Mouse (Mus musculus) left cerebral cortex, postnatal 25 days (tissue): ENCODE results near the gene Hdac11. TPM values are rescaled to one million over a fixed set of nuclear protein-coding genes. Genes with fewer than 3 reads are reported as not detected.
"Not testable (repeated sequence)": the region's sequence is repeated elsewhere in the genome, so short reads cannot be mapped to it uniquely, and the experiment has no call there.

Experiments
- DNase-seq, 2 experiments: peaks; one replicate each; pipeline ENCODE4 v3.0.0; 2022; ENCODE audit warnings: low spot score in 2 of 2, mixed read lengths in 1 of 2
- intact Hi-C: fragments of 180-260 bp; cut with DNase I; formaldehyde crosslinking; loops from one replicate; pipeline ENCODE4 v1.15.1; 2025
- total RNA-seq, 2 experiments: library from RNA; stranded (reverse); gene quantifications; 2 replicates each; pipeline ENCODE4 v1.2.3; 2021

The Hdac11 gene
- total RNA-seq, 2 experiments from 2014 or later = 158 to 161 TPM

DNA sequence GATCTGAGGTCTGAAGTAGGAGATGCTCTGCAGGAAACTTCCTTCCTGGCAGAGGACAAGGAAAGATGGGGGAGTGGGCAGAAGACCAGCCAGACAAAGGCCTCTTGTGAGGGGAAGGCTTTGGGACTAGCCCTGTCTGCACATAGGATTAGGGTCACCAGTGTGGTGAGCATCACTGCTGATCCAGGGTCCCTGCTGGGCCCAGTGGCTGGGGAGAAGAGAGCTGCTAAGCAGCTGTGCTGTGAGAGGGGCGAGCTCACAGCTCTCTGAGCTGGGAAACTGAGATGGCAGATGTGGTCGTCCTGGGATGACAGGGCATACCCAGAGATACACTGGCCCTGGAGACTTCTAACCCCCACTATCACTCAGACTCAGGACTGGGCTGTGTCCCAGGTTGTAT is 35.0 kb downstream of the Hdac11 start:
- DNase-seq = no peak
- intact Hi-C loops = no loop called here

DNA sequence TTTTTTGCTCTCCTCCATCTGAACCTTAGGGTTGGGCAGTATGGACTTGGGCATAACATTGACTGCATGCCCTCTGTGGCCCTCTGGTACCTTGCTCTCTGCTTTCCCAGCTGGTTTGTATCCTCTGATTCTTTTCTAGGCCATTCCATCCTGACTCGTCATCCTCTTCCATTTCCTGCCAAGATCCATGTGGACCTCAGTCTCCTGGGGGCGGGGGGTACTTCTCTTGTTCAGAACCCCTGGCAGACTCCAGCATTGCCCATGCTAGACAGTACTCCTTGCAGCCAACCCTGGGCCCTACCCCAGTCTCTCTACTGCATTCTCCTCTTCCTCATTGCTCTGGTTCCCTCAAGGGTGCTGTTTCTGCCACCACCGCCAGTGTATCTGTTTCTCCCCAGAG is 36.0 kb downstream of the Hdac11 start:
- intact Hi-C loops = no loop called here
- no peak for DNase-seq

DNA sequence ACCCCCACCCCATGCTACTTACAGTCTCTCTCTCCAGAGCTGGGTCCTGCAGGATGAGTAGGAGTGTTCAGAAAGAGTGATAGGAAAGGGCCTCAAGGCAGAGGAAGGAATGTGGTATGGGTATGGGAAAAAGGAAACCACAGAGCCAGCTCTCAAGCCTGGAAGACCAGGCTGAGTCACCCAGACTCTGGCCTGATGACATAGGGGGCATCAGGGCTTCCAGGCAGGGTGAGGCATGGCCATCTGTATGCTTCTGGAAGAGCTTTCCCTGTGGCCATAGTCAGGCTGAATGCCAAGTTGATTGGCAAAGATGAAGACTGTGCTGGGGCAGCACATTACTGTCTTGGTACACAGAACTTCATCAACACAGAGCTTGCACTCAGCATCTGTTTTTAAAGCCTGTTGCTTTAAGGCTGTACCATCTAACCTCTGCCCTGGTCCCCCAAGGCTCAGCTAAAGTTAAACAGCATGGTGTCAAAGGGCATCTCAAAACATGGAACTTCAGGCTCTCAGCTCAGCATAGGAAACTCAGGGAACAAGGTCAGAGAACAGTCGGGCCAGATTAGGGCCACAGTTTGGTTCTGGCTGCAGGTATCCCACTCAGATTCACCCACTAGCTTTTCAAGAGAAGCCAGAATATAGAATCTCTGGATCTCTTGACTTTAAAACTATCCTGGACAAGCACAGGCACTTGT is 36.5 kb downstream of the Hdac11 start:
- DNase-seq = no peak
- intact Hi-C loops = no loop called here

DNA sequence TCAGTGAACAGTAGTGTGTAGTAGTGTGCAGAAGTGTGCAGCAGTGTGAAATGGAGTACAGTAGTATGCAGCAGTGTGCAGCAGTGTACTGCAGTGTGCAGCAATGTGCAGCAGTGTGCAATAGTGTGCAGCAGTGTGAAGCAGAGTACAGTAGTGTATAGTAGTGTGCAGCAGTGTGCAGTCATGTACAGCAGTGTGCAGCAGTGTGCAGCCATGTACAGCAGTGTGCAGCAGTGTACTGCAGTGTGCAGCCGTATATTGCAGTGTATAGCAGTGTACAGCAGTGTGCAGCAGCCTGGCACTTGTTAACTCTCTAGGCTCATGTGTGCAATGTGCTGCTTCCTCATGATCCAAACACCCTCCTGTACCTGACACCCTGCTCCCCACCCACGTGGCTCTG is 42.0 kb downstream of the Hdac11 start:
- DNase-seq = no peak
- intact Hi-C loops = no loop called here

DNA sequence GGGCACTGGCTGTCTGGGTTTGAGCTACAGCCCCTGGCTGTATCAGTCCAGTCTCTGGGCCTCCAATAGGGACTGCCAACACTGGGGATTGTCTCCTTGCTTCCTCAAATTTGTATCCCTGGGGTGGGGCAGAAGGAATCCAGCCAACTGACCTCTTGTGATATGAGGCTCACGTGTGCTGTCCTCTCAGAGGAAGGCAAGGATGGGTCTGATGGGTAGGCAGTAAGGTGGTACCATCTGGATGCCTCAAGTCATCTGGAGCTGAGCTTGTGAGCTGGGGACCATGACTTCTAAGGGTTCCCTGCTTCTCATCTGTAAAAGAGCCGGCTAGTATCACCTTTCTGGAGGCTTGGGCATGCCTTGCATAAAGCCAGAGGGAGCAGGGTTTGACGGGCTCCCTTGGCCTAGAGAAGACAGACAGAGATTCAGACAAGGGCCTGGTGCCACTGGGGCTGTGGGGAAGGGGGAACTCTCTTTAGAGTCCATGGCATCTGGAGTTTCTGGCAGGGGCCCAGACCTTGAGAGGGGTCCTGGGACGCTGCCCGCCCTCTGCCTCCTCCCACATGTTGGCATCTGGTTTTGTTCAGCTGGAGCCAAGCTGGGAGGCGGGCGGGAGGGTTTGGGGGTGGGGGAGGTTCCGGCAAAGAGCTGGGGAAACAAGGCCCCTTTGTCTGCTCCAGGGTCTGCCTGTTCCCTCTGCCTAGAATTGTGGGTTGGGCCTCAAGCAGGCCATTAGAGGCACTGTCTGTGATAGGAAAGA is 44.1 kb downstream of the Hdac11 start:
- peak; percentile 58 to 68 for DNase-seq
- intact Hi-C loops = no loop called here

DNA sequence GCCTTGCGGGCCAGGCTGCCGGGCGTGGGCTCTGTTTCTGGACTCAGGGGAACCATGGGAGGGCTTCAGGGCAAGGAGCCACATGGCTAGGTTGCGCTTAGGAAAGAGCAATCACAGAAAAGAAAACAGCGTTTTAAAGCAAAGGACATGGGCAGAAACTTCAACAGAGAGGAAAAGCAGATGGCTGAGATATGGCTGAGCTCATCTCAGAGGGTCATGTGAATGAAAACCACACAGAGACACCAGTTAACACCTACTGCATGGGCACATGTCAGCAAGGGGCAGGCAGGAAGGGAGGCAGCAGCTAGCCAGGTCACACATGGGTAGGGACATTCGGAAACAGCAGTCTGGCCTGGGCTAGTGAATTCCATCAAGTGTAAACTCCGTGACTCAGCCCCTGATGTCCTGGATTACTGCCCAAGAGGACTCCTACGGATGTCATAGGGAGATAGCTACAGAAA is 45.4 kb downstream of the Hdac11 start:
- intact Hi-C loops = no loop called here
- DNase-seq = no peak

DNA sequence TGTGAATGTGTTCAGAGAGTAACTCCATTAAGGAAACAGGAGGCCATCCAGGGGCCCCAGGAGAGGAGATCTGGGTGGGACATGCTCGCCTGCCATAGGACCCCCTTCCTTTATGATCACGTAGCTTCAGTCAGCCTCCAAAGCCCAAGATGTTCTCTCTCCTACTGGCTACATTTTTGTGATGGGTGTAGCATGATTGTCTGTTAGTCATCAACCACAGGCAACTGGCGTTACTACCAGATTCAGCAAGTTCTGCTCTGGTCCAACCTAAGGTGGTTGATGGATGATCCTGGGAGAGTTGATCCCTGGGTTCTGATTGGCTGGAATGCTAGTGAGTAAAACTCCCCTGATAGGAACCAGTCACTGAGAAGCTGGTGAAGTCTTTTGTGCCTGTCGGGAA is 46.1 kb downstream of the Hdac11 start:
- DNase-seq = no peak
- intact Hi-C loops = no loop called here

DNA sequence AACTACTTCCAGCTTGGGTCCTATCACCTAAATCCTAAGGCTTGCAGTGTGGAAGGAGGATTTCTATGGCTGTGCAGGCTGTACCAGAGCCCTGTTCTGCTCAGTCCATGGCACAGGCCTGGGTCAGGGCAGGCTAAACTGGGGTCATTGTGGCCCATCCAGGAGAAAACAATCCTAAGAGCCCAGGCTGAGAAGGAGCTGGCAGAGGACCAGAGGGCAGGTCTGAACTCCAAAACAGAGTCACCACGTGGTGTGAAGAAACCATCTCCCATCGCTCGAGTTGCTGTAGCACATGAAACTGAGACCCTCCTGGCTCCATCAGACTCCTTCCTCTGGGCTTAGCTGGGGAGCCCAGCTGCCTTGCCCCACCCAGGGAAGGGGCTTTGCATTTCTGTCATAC is 48.9 kb downstream of the Hdac11 start:
- intact Hi-C loops = no loop called here
- DNase-seq = no peak

DNA sequence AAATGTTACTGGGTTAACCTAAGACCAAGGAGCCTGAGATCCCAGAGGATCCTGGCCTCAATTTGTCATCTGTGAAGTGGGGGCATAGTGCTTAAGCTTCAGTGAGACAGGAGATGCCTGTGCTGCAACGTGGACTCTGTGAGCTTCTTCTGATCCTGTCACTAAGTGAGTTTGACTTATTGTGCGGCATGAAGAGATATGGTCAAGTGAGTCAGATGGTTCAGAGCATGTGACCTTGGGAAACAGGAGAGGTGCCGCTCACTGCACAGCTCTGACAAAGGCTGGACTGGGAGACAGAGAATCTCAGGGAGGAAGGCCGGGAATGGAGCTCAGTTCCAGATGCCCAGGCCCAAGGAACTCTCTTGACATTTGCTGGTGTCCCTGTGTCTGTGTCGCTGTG is 49.3 kb downstream of the Hdac11 start:
- intact Hi-C loops = no loop called here
- no peak for DNase-seq

DNA sequence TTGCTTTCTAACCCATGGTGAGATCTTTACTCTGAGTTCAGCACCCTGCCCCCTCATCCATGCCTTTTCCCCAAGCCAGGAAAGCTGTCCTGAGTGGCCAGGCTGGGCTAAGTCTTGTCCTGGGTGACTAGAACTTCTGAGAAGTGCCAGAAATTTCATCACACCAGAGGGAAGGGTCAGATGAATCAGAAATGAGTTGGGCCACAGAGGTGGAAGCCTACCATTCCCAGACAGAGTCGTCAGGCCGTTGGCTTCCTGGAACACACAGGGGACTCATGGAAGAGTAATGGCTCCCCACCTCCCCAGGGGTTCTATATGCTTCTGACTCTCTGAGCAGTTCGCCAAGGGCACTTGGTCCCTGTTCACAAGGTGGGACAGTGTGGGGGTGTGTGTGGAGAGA is 51.0 kb downstream of the Hdac11 start:
- intact Hi-C loops = no loop called here
- DNase-seq = no peak

DNA sequence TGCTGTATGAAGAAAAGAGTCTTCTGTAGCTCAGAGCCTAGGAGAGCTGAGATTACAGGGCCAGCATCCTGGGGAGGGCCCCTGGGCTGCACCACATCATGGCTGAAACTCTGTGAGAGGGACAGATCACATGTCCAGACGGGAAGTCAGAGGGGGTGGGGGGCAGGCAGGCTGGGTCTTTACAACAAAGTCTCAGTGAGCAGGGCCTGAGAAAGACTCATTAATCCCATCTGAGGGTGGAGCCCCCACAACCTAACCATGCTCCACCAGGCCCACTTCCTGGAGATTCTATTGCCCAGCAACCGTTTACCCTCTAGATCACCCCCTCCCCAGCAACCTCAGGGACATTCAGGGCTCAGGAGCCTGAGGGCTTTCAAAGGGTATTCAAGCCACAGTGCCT is 53.3 kb downstream of the Hdac11 start:
- intact Hi-C loops = no loop called here
- DNase-seq = no peak

DNA sequence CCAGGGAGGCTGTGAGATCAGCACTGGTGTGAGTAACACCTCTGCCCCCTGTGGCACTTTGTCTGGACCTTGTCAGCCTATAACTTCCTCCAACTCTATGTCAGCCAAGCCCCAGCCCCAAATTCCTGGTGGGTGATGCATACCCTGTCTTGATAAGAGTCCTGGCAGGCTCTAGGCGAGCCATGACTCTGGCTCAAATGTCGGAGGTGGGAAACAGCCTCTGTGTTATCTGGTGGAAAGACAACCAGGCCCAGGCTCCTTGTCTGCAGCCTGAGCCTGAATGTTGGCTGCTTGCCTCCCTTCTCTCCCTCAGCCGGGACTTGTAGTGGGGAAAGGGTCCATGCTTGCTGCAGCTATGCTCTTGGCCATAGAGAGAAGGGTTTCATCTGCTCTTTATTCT is 54.4 kb downstream of the Hdac11 start:
- DNase-seq = no peak
- intact Hi-C loops = no loop called here

DNA sequence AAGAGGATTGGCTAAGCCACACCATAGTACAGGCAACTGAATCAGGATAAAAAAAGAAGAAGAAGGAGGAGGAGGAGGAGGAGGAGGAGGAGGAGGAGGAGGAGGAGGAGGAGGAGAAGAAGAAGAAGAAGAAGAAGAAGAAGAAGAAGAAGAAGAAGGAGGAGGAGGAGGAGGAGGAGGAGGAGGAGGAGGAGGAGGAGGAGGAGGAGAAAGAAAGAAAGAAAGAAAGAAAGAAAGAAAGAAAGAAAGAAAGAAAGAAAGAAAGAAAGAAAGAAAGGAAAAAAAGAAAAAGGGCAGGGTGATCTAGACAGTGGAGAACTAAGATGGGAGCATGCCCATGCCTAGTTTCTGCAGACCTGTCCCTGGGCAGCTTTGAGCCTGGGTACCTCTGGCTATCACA is 55.7 kb downstream of the Hdac11 start, which contains the start of gene Fbln2:
Gene Fbln2, plus strand, starts transcription at position 301 of the 400 bp plus-strand sequence.
- intact Hi-C loops, DNase-seq: not testable (repeated sequence)

DNA sequence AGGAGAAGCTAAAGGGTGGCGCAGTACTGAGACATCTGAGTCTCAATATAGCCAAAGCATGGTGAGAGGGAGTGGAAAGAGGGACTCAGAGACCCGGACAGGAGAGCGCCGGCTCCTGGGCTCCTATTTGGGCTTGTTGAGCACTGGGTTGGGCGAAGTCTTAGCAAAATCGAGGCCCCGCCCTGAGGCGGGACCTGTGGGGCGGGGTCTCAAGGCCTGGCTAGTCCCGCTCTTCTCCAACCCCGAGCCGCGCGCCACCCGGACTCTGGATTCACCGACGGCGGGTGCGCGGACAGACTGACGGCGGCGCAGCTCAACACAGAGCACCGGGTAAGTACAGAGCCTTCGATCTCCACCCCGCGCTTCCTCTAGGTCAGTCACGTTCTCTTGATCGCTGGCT is 56.1 kb downstream of the Hdac11 start:
- peak in 1 of 2 experiments; percentile 39 for DNase-seq
- intact Hi-C loops = no loop called here

DNA sequence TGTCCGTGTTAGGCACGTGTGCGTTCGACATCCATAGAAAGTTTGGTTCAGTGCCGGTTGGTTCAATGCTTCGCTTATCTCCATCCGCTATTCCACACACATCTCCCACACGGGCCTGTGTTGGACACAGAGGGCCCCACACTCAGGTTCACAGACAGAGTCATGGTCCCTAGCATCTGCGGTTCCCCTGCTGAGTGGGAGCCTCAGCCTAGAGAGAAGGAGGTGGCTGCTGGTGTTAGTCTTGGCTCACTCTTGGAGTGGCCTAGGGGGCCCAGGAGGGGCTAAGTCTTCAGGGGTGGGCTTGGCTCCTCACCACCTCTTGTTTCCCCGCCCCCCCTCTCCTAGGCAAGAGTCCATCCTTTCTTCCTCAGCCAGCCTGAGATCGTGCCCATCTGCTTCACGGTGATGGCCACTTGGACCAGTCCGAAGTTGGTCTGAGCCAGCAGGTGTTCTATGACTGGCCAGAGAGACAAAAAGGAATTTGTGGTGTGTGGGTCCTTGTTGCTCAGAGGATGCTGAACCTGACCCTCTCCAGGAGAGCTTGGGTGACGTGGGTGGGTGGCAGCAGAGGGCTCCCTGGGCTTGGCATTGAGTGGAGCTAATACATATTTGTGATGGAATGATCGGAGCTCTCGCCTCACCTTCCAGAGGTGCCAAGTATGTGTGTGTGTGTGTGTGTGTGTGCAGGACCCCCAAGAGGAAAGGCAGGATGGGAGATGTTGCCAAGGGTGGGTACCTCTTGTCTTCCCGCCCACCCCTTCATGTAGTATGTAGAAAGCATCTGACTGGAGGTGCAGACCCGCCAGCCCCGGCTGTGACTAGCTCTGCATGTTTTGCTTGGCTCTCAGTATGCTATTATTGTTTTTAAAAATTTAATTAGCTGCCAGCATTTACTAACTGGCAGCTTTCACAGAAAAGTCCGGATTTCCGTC is 57.1 kb downstream of the Hdac11 start:
- no peak for DNase-seq
- intact Hi-C loops = no loop called here

DNA sequence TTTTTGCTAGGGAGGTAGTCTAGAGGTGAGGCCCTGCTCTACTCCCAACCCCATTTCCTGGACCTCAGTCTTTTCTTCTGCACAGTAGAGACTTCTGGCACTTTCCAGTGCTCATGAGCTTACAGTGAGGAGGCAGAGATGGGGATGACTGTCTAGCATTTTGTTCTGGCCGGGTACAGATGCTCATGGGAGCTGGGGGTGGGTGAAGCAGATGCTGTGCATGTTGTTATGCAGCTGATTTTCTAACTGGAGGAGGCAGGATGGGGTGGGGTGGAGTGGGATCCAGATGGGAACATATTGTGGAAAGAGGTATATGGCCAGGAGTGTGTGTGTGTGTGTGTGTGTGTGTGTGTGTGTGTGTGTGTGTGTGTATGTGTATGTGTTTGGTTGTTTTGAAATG is 59.0 kb downstream of the Hdac11 start:
- intact Hi-C loops = no loop called here
- DNase-seq = peak; percentile 24 to 70

DNA sequence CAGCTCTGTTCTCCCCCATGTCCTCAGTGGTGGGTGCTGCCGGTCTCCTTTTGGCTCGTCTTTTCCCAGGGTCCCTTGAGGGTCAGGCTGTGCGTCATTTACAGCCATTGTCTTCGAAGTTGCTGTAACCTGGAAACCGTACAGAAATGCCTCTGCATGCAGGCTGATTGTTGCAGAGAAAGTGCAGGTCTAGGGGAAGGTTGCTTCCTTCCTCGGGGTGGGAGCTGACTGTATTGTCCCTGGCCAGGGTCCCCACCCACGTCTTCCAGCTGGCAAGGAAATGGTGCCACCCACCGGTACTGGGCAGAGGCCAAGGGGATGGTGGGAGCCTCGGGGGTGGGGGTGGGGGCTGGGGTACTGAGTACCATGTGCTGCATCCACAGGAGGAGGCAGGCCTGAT is 62.0 kb downstream of the Hdac11 start:
- intact Hi-C loops = no loop called here
- DNase-seq = no peak

DNA sequence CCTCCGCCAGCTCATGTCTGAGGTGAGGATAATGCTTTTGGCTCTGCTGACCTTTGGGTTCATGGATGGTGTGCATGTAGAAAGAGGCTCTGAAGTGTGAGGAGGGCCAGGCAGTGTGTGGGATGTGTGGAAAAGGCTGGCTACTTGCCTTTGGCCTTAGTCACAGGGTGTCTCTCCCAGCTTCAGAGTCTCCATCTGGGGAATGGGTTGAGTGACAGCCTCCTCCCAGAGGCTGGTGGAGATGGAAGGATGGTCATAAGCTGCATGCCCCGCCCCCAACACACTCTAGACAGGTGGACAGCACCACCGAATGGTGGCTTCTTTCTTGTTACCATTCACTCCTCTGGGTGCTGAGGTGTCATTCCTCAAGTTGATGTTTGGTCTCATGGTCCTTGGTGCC is 62.4 kb downstream of the Hdac11 start:
- no peak for DNase-seq
- intact Hi-C loops = no loop called here

DNA sequence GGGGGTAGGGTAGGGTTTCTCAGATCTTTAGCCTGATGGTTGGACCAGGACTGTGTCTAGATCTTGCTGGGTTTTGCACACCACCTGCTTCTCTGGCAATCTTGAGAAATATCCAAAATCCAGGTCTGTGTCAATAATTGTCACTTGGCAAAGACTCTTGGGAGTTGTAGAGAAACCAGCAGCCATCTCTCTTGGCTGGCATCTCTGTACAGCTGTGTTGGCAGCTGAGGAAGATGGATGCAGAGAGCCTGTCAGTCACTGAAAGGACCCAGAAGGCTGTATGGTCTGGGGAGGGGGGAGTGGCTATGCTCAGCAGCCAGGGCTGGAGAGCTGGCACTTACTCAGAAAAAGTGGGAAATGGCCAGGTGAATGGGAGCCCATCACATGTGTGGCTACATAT is 63.6 kb downstream of the Hdac11 start:
- intact Hi-C loops = no loop called here
- no peak for DNase-seq

DNA sequence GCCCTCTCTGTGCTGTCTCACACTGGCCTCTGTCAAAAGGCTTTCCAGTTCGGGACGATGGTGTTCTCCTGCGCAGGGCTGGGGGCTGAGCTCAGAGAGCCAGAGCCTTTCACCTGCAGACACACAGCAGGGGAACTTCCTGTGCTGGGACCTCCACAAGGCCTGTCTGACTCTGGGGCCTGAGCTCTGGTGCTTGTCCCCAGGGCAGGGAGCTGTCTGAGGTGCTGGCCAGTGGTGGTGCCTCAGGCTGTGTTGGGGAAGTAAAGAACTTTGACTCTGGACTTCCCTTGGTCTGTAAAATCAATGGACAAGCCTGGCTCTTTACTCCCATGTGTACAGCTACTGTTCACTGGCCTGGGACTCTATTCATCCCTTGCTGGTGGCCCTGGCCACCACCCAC is 64.6 kb downstream of the Hdac11 start:
- no peak for DNase-seq
- intact Hi-C loops = no loop called here
